Mouse (Mus musculus) spleen, adult 2 months (tissue): Measurements from ENCODE around the gene Olfr316.
"Not testable (repeated sequence)": the region's sequence is repeated elsewhere in the genome, so short reads cannot be mapped to it uniquely, and the experiment has no call there.

Experiments
- CTCF ChIP-seq: fragments of 200-500 bp; IDR thresholded peaks from 2 replicates; pipeline ENCODE4 v1.5.1; 2011; ENCODE audit warnings: mild to moderate bottlenecking, inconsistent platforms; ENCODE audit not compliant: insufficient read depth, insufficient read length, insufficient replicate concordance; ENCODE audit errors: extremely low read depth
- POLR2A ChIP-seq: fragments of 200-500 bp; IDR thresholded peaks from 2 replicates; pipeline ENCODE4 v1.6.1; 2011; ENCODE audit warnings: low read depth, low read length, inconsistent platforms

- TF ChIP-seq CTCF, POLR2A: not testable (repeated sequence)
Measured at GRCm38 (mm10) chr11:58727896-58728650, 24.5 kb upstream of the Olfr316 start.
